Comparison of ENCODE assay signal across 8 mouse cellular contexts in genomic region chr11:119428649-119429136, GRCm38 (mm10). TPM values are rescaled to one million over a fixed set of nuclear protein-coding genes. Genes with fewer than 3 reads are reported as not detected.
DNase-seq lines count a peak whose midpoint lies in the region; ATAC-seq lines count a peak whose summit lies in the region.

No protein-coding gene starts in this region.

- H3K4me2 ChIP-seq in embryonic facial prominence, embryonic 13.5 days = peak overlapping the region; percentile 63
- peak overlapping the region; percentile 63 for H3K4me2 ChIP-seq in heart, embryonic 16.5 days (ENCODE audit: low read depth, low read length)

- H3K9ac ChIP-seq in embryonic facial prominence, embryonic 13.5 days = peak overlapping the region; percentile 64; the same call in 1 of the 2 replicates
- H3K9ac ChIP-seq in heart, embryonic 16.5 days (ENCODE audit: low read length) = peak overlapping the region; percentile 33; the same call in 1 of the 2 replicates

- ATAC-seq in embryonic facial prominence, embryonic 13.5 days (ENCODE audit: insufficient number of reproducible peaks, insufficient read depth, low FRiP score, low TSS enrichment, low read depth) = no peak
- peak; percentile 75 for ATAC-seq in heart, embryonic 16.5 days (replicated peaks; ENCODE audit: extremely low read depth, insufficient read depth, low FRiP score)
- ATAC-seq in megakaryocyte progenitor cell, adult 5-6 weeks (replicated peaks; ENCODE audit: poor library complexity) = peak; percentile 85

- 1% methylated on average over 25 of the region's 35 CpGs for WGBS in embryonic facial prominence, embryonic 13.5 days
- 2% methylated on average over 24 of the region's 35 CpGs for whole genome bisulfite sequencing in heart, embryonic 16.5 days

- DNase-seq in right cerebral cortex, adult 18-20 months = peak; percentile 10
- no peak for DNase-seq in right cerebral cortex, postnatal 25 days
- DNase-seq in kidney, postnatal 25 days = peak; percentile 67 to 81
- DNase-seq in spleen, postnatal 36 days (ENCODE audit: low spot score in 2 of 2) = peak; percentile 73 to 76
- DNase-seq in layer of hippocampus, postnatal 14 days (ENCODE audit: low spot score in 2 of 2) = no peak

- H3K27ac ChIP-seq in embryonic facial prominence, embryonic 13.5 days = no peak overlapping the region
- H3K27ac ChIP-seq in heart, embryonic 16.5 days (ENCODE audit: low read length) = peak overlapping the region; percentile 54

- no peaks in the 10 kb centered on the region for H3K36me3 ChIP-seq in embryonic facial prominence, embryonic 13.5 days
- H3K36me3 ChIP-seq in heart, embryonic 16.5 days (ENCODE audit: control insufficient read depth, insufficient read depth) = peaks cover 52% of the 10 kb centered on the region

- no peaks in the 10 kb centered on the region for H3K27me3 ChIP-seq in embryonic facial prominence, embryonic 13.5 days
- no peaks in the 10 kb centered on the region for H3K27me3 ChIP-seq in heart, embryonic 16.5 days (ENCODE audit: control insufficient read depth, insufficient read depth, low read length)

- H3K4me1 ChIP-seq in embryonic facial prominence, embryonic 13.5 days = peaks cover 10% of the 10 kb centered on the region
- H3K4me1 ChIP-seq in heart, embryonic 16.5 days (ENCODE audit: control insufficient read depth, insufficient read depth, low read length) = peaks cover 9% of the 10 kb centered on the region

- peak overlapping the region; percentile 38 for H3K4me3 ChIP-seq in embryonic facial prominence, embryonic 13.5 days
- peak overlapping the region; percentile 27 for H3K4me3 ChIP-seq in heart, embryonic 16.5 days (ENCODE audit: low read length)

- no peaks in the 10 kb centered on the region for H3K9me3 ChIP-seq in embryonic facial prominence, embryonic 13.5 days
- no peaks in the 10 kb centered on the region for H3K9me3 ChIP-seq in heart, embryonic 16.5 days (replicated peaks; ENCODE audit: control insufficient read depth, low read length)

RNA-seq across cellular contexts. Expression of gene Rnf213, which starts 35.8 kb away (rescaled TPM):
- polyA plus RNA-seq in embryonic facial prominence, embryonic 13.5 days (2015; fragmentation: Nextera tagmentation; extraction: Ambion mirVana) = 1.9 and 2.1 TPM in 2 replicates
- polyA plus RNA-seq in heart, embryonic 16.5 days (2015; fragmentation: Nextera tagmentation; extraction: Ambion mirVana) = 6.7 and 7.6 TPM in 2 replicates
- 62.9 and 69.5 TPM in 2 replicates for total RNA-seq in megakaryocyte progenitor cell, adult 5-6 weeks (2015)
- 36.4 and 45.5 TPM in 2 replicates for total RNA-seq in megakaryocyte progenitor cell, adult 5-6 weeks (2017)
- total RNA-seq in layer of hippocampus, postnatal 14 days (2021) = 1 to 10 TPM; 3.4 to 3.5 TPM

Comparison
In these comparisons a context has a peak if more than half of its experiments do, and no peak if none do; other contexts are left out.
1. DNase-seq: peak in right cerebral cortex, adult 18-20 months (single experiment), kidney, postnatal 25 days (2 of 2) and spleen, postnatal 36 days (2 of 2); none in right cerebral cortex, postnatal 25 days (single experiment) and layer of hippocampus, postnatal 14 days (0 of 2).
2. RNA of gene Rnf213, which starts 35.8 kb away (total RNA-seq): 36.4 to 69.5 TPM in megakaryocyte progenitor cell, adult 5-6 weeks; 3.4 to 3.5 TPM in layer of hippocampus, postnatal 14 days; every median in the first group is over 4 times any median in the second.